Mouse (Mus musculus): ENCODE results near the gene Park7. TPM values are rescaled to one million over a fixed set of nuclear protein-coding genes. Genes with fewer than 3 reads are reported as not detected.
"Not testable (repeated sequence)": the region's sequence is repeated elsewhere in the genome, so short reads cannot be mapped to it uniquely, and the experiment has no call there.

Park7 gene
- polyA plus RNA-seq, 1 experiment from 2014 or later = 374 TPM

GRCm38 (mm10) chr4:150894718-150895501, 19.3 kb downstream of the Park7 start:
- Histone ChIP-seq H3K27ac (replicated peaks) (no peak overlapping the region), H3K9me3 (replicated peaks) (no peaks in the 10 kb centered on the region), H3K27me3 (no peaks in the 10 kb centered on the region), H3K36me3 (peaks cover 35% of the 10 kb centered on the region), H3K4me1 (peaks cover 16% of the 10 kb centered on the region; the same call in 1 of the 2 replicates), H3K9ac (no peak overlapping the region), H3K4me2 (replicated peaks) (no peak overlapping the region), H3K4me3 (replicated peaks) (no peak overlapping the region)
- no peak for ATAC-seq (ENCODE audit: insufficient number of reproducible peaks, low FRiP score, low TSS enrichment, low read depth)
- 46% methylated on average over 8 of the region's 8 CpGs for WGBS

- WGBS = 63% methylated on average over 5 of the region's 5 CpGs
- Histone ChIP-seq H3K27ac (replicated peaks) (no peak overlapping the region), H3K4me3 (replicated peaks) (no peak overlapping the region), H3K9ac (no peak overlapping the region), H3K36me3 (peaks cover 5% of the 10 kb centered on the region), H3K9me3 (replicated peaks) (no peaks in the 10 kb centered on the region), H3K4me1 (peaks cover 29% of the 10 kb centered on the region), H3K4me2 (replicated peaks) (no peak overlapping the region), H3K27me3 (no peaks in the 10 kb centered on the region)
- ATAC-seq (ENCODE audit: insufficient number of reproducible peaks, low FRiP score, low TSS enrichment, low read depth) = no peak
Measured at GRCm38 (mm10) chr4:150891308-150891707, 22.9 kb downstream of the Park7 start.

DNA sequence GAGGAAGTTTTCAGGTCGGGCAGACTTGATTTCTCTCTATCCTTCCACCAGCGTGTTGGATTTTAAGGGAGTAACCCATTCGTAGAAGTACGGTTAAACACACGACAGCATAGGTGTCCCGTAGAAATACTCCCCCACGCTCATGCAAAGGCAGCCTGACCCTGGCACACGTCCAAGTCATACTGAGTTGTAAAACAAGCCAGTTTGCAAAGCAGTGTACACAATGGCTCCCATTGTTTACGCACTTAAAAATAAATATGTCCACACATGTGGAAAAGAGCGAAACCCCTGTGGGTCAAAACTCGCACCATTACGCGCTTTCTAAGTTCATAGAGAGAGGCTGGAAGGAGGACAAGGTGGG, 24.3 kb downstream of the Park7 start:
- H3K4me1 ChIP-seq = peaks cover 26% of the 10 kb centered on the region
- H3K9me3 ChIP-seq (replicated peaks) = no peaks in the 10 kb centered on the region
- no peaks in the 10 kb centered on the region for H3K36me3 ChIP-seq
- peak overlapping the region; percentile 27 for H3K4me2 ChIP-seq (replicated peaks)
- H3K4me3 ChIP-seq (replicated peaks) = no peak overlapping the region
- no peaks in the 10 kb centered on the region for H3K27me3 ChIP-seq
- no peak for ATAC-seq (ENCODE audit: insufficient number of reproducible peaks, low FRiP score, low TSS enrichment, low read depth)
- peak overlapping the region; percentile 29; the same call in 1 of the 2 replicates for H3K27ac ChIP-seq (replicated peaks)
- no peak overlapping the region for H3K9ac ChIP-seq
- 39% methylated on average over 13 of the region's 13 CpGs for WGBS

DNA sequence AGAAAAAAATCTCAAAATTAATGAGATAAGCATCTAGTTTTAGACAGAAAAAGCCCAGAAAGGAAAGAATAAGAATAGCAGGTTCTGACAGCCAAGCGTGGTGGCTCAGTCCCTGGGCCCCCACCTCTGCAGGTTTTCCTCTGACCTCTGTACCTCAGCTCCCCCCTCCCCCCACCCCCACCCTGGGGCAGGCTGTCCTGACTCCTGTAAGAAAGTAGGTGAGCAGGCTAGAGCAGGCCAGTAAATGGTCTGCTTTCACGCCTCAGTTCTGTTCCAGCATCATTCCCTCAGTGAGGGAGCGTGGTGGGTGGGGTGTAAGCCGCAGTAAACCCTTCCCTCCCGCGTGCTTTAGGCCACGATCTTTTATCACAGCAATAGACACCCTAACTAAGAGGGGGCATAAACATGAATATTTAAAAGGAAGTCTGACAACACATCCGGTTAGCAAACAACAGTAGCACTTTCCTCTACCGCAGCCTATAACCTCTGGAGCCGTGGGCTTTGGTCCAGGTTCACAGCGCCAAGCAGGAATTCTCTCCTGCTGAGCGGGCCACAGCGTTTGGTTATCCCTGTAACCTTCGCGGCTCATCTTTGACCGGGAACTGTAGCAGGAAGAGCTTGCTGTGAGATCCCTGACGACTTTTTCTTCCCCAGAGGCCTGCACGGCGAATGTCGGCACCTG, 24.8 kb downstream of the Park7 start:
- no peaks in the 10 kb centered on the region for H3K9me3 ChIP-seq (replicated peaks)
- no peak overlapping the region for H3K9ac ChIP-seq
- 25% methylated on average over 20 of the region's 20 CpGs for WGBS
- no peaks in the 10 kb centered on the region for H3K27me3 ChIP-seq
- H3K4me3 ChIP-seq (replicated peaks) = no peak overlapping the region
- H3K4me2 ChIP-seq (replicated peaks) = peak overlapping the region; percentile 27
- H3K27ac ChIP-seq (replicated peaks) = peak overlapping the region; percentile 29; the same call in 1 of the 2 replicates
- ATAC-seq (ENCODE audit: insufficient number of reproducible peaks, low FRiP score, low TSS enrichment, low read depth) = no peak
- H3K36me3 ChIP-seq = no peaks in the 10 kb centered on the region
- peaks cover 25% of the 10 kb centered on the region for H3K4me1 ChIP-seq

GRCm38 (mm10) chr4:150888492-150888891, 25.7 kb downstream of the Park7 start:
- Histone ChIP-seq H3K36me3 (no peaks in the 10 kb centered on the region), H3K4me3 (replicated peaks) (no peak overlapping the region), H3K4me2 (replicated peaks) (no peak overlapping the region), H3K9me3 (replicated peaks) (no peaks in the 10 kb centered on the region), H3K9ac (no peak overlapping the region), H3K27me3 (no peaks in the 10 kb centered on the region), H3K4me1 (peaks cover 25% of the 10 kb centered on the region), H3K27ac (replicated peaks) (no peak overlapping the region)
- WGBS = 71% methylated on average over 4 of the region's 4 CpGs
- ATAC-seq (ENCODE audit: insufficient number of reproducible peaks, low FRiP score, low TSS enrichment, low read depth) = 0 out of 2 replicates have a peak, but pooled peaks have one; percentile 18

GRCm38 (mm10) chr4:150887903-150888302, 26.3 kb downstream of the Park7 start:
- peaks cover 25% of the 10 kb centered on the region for H3K4me1 ChIP-seq
- H3K4me3 ChIP-seq (replicated peaks) = no peak overlapping the region
- no peak overlapping the region for H3K4me2 ChIP-seq (replicated peaks)
- 71% methylated on average over 5 of the region's 5 CpGs for WGBS
- no peak for ATAC-seq (ENCODE audit: insufficient number of reproducible peaks, low FRiP score, low TSS enrichment, low read depth)
- H3K27ac ChIP-seq (replicated peaks) = no peak overlapping the region
- no peaks in the 10 kb centered on the region for H3K9me3 ChIP-seq (replicated peaks)
- H3K36me3 ChIP-seq = no peaks in the 10 kb centered on the region
- H3K9ac ChIP-seq = no peak overlapping the region
- H3K27me3 ChIP-seq = no peaks in the 10 kb centered on the region

DNA sequence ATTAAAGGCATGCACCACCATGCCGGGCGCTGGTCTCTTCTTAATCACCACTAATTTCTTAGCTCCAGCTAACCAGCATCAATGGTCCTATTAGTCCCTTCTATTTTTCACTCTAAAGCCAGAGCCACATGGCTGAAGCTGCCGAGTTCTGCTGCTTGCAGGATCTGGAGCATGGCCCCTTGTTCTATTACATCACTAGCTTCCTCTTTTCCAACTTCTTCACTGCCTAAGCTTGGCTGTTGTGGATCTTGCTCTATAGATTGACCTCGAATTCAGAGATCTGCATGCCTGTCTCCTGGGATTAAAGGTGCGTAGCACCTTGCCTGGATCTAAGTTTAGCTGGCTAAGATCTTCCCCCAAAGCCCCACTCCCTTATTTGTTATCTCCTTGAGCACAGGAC, 31.6 kb downstream of the Park7 start:
- ATAC-seq (ENCODE audit: insufficient number of reproducible peaks, low FRiP score, low TSS enrichment, low read depth) = no peak
- no peak overlapping the region for H3K4me2 ChIP-seq (replicated peaks)
- no peaks in the 10 kb centered on the region for H3K4me1 ChIP-seq
- no peak overlapping the region for H3K9ac ChIP-seq
- WGBS = 82% methylated on average over 5 of the region's 5 CpGs
- peaks cover 24% of the 10 kb centered on the region for H3K9me3 ChIP-seq (replicated peaks)
- peaks cover 5% of the 10 kb centered on the region; the same call in 1 of the 2 replicates for H3K36me3 ChIP-seq
- no peaks in the 10 kb centered on the region for H3K27me3 ChIP-seq
- H3K4me3 ChIP-seq (replicated peaks) = no peak overlapping the region
- no peak overlapping the region for H3K27ac ChIP-seq (replicated peaks)

DNA sequence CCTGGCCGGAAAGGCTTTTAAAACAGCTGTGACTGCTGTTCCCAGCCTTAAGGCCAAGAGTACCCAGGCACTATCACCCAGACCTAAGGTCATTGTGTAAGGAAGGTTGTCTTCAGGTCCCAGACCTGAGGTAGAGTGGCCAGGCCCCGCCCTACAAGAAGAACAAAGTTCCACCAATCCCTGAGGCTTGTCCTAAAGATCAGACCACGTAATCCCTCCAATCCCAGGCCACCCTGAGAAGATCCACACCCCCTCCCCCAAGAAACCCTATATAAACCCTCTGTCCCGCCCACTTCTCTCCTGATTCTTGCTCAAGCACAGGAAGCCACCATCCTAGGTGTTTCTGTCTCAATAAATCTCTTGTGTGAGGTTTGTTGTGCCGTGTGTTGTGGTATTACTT, 33.9 kb downstream of the Park7 start:
- H3K27me3 ChIP-seq = no peaks in the 10 kb centered on the region
- no peak overlapping the region for H3K27ac ChIP-seq (replicated peaks)
- peaks cover 24% of the 10 kb centered on the region for H3K9me3 ChIP-seq (replicated peaks)
- peaks cover 5% of the 10 kb centered on the region; the same call in 1 of the 2 replicates for H3K36me3 ChIP-seq
- ATAC-seq (ENCODE audit: insufficient number of reproducible peaks, low FRiP score, low TSS enrichment, low read depth) = no peak
- H3K9ac ChIP-seq = no peak overlapping the region
- no peaks in the 10 kb centered on the region for H3K4me1 ChIP-seq
- H3K4me3 ChIP-seq (replicated peaks) = no peak overlapping the region
- H3K4me2 ChIP-seq (replicated peaks) = no peak overlapping the region
- WGBS = 89% methylated on average over 5 of the region's 5 CpGs

DNA sequence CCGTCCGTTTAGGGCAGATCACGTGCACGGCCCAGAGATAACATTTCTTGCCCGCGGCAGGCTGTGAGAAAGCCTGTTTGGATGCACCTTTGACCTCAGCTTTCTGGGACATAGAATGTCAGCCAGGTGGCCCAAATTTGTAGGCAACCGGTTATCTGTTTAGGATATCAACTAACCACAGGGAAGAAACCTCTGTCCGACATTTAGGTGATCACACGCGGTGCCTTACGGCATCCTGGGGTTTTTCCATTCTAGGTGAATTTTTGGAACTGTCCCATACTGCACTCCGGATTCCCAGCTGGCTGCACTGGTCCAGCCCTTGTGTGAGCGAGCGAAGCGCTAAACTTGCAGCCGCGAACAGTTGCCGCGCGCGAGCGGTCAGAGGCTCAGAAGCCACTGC, 34.6 kb downstream of the Park7 start:
- H3K36me3 ChIP-seq = peaks cover 5% of the 10 kb centered on the region; the same call in 1 of the 2 replicates
- H3K27ac ChIP-seq (replicated peaks) = no peak overlapping the region
- 95% methylated on average over 22 of the region's 22 CpGs for WGBS
- H3K4me3 ChIP-seq (replicated peaks) = no peak overlapping the region
- peaks cover 24% of the 10 kb centered on the region for H3K9me3 ChIP-seq (replicated peaks)
- H3K4me2 ChIP-seq (replicated peaks) = no peak overlapping the region
- H3K4me1 ChIP-seq = no peaks in the 10 kb centered on the region
- no peak for ATAC-seq (ENCODE audit: insufficient number of reproducible peaks, low FRiP score, low TSS enrichment, low read depth)
- no peaks in the 10 kb centered on the region for H3K27me3 ChIP-seq
- no peak overlapping the region for H3K9ac ChIP-seq

DNA sequence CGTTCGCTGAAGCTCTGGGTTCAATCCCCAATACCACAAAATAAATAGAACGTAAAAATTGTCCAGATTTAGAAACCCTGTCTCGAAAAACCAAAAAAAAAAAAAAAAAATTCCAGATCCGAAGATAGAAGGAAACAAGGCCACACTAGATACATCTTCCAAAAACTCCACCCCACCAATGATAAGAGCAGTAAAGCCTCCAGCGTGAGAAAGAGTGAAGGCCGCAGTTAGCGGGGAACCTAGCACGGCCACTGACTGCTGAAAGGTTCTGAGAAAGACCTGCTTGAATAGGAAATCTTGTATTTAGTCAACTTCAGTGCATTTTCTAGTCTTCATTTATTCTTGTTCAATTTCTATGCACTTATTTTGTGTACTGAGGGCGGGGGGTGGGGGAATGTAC, 38.8 kb downstream of the Park7 start:
- Histone ChIP-seq H3K9me3 (replicated peaks) (peaks cover 22% of the 10 kb centered on the region), H3K27me3 (no peaks in the 10 kb centered on the region), H3K4me2 (replicated peaks) (no peak overlapping the region), H3K4me1 (peaks cover 24% of the 10 kb centered on the region), H3K36me3 (peaks cover 5% of the 10 kb centered on the region; the same call in 1 of the 2 replicates), H3K27ac (replicated peaks) (no peak overlapping the region), H3K4me3 (replicated peaks) (no peak overlapping the region), H3K9ac (no peak overlapping the region)
- WGBS = 80% methylated on average over 10 of the region's 10 CpGs
- ATAC-seq (ENCODE audit: insufficient number of reproducible peaks, low FRiP score, low TSS enrichment, low read depth) = no peak

- not testable (repeated sequence) for ATAC-seq (ENCODE audit: insufficient number of reproducible peaks, low FRiP score, low TSS enrichment, low read depth)
Measured at GRCm38 (mm10) chr4:150874416-150874815, 39.8 kb downstream of the Park7 start.

More at GRCm38 (mm10) chr4:150874416-150874815, 39.8 kb downstream of the Park7 start:
- peaks cover 12% of the 10 kb centered on the region for H3K9me3 ChIP-seq (replicated peaks)
- not testable (repeated sequence) for H3K4me3 ChIP-seq (replicated peaks); H3K27ac ChIP-seq (replicated peaks); H3K4me2 ChIP-seq (replicated peaks); H3K27me3 ChIP-seq; H3K36me3 ChIP-seq; H3K9ac ChIP-seq
- H3K4me1 ChIP-seq = peaks cover 33% of the 10 kb centered on the region
- WGBS = 69% methylated on average over 4 of the region's 4 CpGs
